Mouse (Mus musculus) heart, adult 18-20 months (tissue): Measurements from ENCODE around the gene Ugt1a6a. TPM values are rescaled to one million over a fixed set of nuclear protein-coding genes. Genes with fewer than 3 reads are reported as not detected.
"Not testable (repeated sequence)": the region's sequence is repeated elsewhere in the genome, so short reads cannot be mapped to it uniquely, and the experiment has no call there.

ENCODE experiments used
- DNase-seq, 2 experiments: peaks; one replicate each; pipeline ENCODE4 v3.0.0; 2021 to 2022; ENCODE audit warnings: mixed read lengths in 1 of 2
- long read RNA-seq, 2 experiments: library from polyadenylated mRNA; stranded (forward); transcript quantifications; one replicate each; pipeline ENCODE4 v2.0.0; 2021
- total RNA-seq, 2 experiments: library from RNA; stranded (reverse); gene quantifications; 2 replicates each; pipeline ENCODE4 v1.2.3; 2021

Gene Ugt1a6a
- total RNA-seq = 1 to 10 TPM; 3.3 TPM
- long read RNA-seq, experiment 1, partial matches to known transcripts = 0 of 4 reads
- long read RNA-seq, experiment 1, other reads (novel, unspliced or antisense) = 0 of 4 reads
- long read RNA-seq, experiment 2, partial matches to known transcripts = 0 of 4 reads
- long read RNA-seq, experiment 2, other reads (novel, unspliced or antisense) = 0 of 4 reads

DNA sequence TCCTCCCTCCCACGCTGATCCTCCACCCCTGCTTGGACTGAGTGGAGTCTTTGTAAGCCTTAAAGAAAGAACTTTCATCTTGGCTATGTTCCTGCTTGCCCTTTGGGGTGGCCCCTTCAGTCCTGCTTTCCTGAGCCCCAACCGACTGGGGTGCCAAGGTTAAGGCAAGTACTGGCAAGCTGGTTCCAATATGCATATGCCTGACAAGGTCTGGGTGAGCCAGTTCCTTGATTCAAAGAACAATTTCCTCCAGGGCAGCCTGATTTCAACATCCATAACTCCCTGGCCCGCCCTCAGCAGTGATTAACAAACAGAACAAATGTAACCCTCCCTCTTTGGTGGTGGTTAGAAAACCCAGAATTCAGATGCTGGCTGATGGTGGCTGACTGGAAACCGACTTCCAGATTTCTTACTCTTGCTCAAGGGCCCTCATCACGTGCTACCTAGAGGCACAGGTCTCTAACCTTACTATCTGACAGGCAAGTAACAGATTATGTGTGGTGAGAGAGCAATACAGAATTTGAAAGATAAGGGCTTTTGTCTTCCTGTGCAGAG lies at the start of gene Ugt1a6a:
Gene Ugt1a6a (plus strand): TSS at position 353 of the 555 bp plus-strand sequence.
- peak; percentile 65 to 66 for DNase-seq

DNA sequence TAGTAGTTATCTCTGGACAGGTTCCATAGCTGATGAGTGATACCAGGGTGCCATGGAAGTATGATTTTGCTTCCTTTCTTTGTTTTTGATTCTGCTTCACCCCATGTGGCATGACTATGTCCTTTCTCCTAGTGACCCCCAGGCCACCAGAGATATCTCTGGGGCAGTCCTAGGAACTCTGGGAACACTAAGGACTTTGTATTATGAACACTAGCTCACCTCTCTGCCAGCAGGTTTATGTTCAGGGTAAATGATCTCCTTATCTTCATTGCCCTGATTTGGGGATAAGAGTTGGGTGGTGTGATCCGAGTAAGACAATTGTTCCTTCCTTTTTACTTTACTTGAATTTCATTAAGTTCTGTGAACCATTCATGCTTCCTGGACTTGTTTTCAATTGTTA lies 48.5 kb upstream of the Ugt1a6a start:
- no peak for DNase-seq

DNA sequence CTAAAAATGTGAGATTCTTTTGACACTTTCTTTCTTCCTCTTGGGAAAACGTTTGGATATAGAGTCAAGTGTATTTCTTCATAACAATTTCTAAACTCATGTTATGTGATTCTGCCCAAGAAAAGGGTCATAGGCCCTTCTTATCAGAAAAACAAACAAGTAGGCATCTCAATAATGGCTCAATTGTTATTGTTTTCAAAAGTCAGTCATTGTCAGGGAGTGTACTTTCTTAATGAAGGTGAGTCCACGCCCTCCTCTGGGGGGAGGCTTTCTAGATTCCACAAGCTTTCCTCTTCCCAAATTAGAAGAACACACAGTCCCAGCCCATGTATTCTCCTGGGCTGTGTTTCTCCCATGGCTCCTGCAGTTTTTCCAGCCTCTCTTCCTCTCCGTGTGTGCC lies 47.1 kb upstream of the Ugt1a6a start, which contains the start of gene Ugt1a8:
Gene Ugt1a8 (plus strand): TSS at position 301 of the 400 bp plus-strand sequence.
- DNase-seq = no peak

DNA sequence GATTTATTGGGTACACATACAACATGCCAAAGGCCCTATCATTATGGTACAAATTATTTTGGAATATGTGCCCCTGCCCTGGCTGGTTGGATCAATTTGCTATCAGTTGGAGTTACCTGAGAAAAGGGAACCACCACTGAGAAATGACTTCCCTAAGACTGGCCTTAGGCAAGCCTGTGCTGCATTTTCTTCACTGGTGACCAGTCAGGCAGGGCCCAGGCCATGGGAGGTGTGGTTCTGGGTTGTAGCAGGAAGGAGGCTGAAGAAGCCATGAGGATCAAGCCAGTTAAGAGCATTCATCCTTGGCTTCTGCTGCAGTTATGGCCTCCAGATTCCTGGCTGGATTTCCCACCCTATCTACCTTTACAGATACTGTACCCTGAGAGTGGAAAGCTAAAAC lies 42.3 kb upstream of the Ugt1a6a start:
- DNase-seq = no peak

DNA sequence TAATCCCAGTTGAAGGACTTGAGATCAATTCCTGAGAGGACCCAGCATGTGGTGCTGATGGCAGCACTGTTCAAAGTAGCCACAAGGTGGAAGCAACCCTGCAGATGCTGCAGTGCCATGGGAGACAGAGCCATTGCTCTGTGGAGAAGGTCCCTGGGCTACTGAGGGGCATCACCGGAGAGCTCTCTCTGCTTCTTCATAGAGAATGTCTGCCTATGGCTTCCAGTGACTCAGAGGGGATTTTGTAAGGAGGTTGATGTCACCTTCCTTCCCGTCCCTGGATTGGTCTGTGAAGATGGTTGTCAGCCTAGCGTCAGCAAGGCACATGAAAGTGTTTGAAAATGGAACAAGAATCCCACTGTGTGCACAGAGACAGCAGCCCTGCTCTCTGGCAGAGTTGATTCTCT lies 40.3 kb upstream of the Ugt1a6a start:
- DNase-seq = not testable (repeated sequence)

DNA sequence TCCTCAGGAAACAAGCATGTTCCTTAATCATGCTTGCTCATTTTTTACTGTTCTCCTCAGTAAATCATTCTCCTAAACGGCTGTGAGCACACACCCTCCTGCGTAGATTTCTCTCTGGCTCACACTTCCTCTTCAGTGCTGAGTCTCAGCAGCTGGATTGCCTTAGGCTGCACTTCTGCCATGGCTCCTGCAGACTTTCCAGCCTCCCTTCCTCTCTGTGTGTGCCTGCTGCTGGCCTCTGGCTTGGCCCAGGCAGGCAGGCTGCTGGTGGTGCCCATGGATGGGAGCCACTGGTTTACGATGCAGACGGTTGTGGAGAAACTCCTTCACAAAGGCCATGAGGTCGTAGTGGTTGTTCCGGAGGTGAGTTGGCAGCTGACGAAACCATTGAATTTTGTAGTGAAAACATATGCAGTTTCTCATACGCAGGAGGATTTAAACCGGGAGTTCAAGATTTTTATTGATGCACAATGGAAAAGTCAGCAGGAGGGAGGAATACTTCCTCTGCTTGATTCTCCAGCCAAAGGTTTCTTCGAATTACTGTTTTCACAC lies 39.6 kb upstream of the Ugt1a6a start, which contains the start of gene Ugt1a7c:
Gene Ugt1a7c (plus strand): TSS at position 122 of the 552 bp plus-strand sequence.
- DNase-seq = peak; percentile 41 to 66

DNA sequence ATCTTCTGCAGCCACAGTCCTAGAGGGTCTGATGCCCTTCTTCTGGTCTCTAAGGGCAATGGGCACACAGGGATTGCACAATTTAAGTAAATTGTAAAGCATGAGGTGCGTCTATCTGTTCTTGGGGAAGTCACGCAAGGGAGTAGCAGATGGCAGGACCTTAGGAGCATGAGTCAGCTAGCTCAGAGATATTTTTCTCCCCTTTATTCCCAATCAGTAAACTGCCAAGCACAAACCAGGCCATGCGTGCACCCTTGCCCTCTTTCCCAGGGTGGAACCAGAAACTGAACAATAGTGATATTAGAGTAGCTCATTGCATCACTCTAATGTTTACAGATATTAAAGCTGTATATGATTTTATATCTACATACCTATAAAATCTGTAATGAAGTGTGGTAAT lies 36.1 kb upstream of the Ugt1a6a start:
- DNase-seq = not testable (repeated sequence)

DNA sequence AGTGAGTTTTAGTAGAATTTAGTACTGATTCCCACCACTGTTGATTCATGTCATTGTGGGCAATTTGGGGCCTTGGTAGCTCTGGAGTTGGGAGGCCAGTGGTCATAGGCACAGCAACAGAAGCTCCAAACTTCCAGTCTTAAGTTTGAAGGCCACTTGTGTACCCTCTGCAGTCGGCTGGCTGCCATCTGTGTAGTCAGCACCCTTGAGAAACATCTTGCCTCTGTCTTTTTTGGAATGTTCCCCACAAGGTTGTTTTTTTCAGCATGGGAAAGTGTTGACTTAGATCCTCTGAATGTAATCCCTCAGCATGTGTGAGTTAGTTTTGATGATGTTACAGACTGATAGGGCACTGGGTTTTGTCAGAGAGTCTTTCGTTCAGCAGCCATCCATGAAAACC lies 34.9 kb upstream of the Ugt1a6a start:
- DNase-seq = not testable (repeated sequence)

DNA sequence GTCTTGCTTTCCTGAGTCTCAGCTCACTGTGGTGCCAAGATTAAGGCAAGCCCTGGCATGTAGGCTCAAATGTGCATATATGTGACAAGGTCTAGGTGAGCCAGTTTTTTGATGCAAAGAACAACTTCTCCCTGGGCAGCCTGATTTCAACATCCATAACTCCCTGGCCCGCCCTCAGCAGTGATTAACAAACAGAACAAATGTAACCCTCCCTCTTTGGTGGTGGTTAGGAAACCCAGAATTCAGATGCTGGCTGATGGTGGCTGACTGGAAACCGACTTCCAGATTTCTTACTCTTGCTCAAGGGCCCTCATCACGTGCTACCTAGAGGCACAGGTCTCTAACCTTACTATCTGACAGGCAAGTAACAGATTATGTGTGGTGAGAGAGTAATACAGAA lies 31.6 kb upstream of the Ugt1a6a start, which contains the start of gene Ugt1a6b:
Gene Ugt1a6b (plus strand): TSS at position 234 of the 400 bp plus-strand sequence.
- DNase-seq = peak in 1 of 2 experiments; percentile 27

DNA sequence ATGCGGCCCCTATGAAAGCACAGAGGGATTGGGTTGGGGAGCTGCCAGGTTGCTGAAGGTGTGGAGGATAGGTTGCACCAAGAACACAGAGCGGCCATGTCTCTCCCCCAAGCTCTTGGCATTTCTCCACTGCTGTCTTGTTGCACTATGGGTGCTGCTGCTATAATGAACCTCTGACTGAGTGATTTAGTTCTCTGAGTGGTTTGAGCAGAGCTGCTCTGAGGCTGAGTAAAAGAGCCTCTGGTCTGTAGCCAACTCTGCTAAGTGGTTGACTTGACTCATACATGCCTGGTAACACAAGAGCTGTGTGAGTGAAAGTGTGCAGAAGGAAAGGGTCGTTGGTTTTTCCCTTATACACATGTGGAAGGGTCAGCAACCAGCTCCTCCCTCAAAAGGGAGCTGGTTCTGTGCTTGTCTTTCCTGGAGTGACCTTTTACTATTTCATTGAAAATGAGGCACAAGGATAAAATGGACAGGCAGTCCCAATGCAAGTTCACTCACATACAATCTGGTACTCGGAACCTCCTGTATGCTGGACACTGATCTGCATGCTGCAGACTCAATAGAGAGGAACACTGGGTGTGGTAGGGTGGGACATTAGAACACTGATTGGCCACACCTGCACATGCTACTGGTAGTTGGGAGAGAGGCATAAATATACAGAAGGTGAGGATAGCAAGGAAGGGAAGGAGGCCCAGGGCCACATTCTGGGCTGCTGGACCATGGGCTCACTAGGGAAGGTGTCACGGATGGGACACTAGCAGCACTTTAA lies 30.7 kb upstream of the Ugt1a6a start:
- DNase-seq = not testable (repeated sequence)

DNA sequence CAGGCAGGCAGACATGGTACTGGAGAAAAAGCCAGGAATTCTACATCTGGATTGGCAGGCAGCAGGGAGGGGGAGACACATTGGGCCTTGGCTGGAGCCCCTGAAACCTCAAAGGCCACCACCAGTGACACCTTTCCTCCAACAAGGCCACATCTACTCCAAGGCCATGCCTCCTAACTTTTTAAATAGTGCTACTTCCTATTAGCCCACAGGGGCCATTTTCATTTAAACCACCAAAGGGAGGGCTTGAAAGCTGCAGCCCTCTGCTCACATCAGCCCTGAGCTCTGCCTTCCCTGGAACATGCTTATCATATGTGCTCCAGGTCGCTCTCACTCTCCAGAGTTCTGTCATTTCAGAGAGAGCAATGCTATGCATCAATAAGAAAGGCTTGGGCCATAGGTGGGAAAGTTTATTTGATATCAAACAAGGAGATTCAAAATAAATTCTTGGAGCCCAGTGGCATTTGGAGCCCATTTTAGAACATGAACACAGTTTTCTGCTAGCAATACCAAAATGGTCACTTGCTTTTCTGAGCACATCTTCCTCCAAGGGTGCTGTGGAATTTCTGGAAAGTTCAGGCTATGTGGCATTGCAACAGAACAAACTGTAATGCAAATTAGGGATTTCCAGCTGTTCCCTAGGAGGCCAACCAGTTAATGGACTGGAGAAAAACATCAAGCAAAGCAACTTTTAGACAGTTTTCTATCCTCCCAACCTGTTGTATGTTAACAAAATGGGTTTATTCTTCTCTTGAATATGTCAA lies 29.8 kb upstream of the Ugt1a6a start:
- no peak for DNase-seq

DNA sequence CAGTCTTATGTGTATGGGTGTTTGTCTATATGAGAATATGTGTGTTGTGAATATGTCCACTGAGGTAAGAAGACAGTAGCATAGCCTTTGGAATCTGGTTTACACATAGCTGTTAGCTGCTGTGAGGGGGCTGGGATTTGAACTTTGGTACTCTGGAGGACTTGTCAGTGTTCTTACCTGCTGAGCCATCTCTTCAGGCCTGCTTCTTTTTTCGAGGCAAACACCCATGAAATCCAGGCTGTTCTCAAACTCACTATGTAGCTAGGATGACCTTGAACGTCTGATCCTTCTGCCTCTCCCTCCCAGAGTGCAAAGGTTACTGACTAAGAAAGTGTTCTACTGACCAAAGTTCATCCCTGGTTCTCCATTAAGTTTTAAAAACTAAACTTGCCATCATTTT lies 29.0 kb upstream of the Ugt1a6a start:
- no peak for DNase-seq

DNA sequence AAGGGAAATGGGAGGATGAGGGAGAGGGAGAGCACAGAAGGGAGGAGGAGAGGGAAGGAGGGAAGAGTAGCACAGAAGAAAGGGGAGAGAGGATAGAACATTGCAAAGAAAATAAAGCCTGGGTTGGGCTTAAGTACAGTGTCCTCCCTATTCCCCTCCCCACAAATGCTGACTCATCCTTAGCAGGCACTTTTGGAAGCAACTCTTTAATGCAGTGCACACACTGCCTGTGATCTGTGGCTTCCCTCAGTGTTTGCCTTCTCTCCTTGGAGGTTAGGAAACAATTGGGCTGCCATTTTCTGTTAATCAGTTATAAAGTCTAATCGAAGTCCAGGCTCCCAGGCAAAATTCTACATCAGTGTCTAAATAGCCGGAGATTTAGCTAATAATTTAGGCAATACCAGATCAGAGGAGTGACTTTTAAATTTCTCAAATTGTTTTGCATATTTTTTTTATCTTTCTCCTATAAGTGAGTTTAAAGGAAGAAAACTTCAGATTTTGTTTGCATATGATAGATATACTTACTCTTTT lies 25.5 kb upstream of the Ugt1a6a start:
- not testable (repeated sequence) for DNase-seq

DNA sequence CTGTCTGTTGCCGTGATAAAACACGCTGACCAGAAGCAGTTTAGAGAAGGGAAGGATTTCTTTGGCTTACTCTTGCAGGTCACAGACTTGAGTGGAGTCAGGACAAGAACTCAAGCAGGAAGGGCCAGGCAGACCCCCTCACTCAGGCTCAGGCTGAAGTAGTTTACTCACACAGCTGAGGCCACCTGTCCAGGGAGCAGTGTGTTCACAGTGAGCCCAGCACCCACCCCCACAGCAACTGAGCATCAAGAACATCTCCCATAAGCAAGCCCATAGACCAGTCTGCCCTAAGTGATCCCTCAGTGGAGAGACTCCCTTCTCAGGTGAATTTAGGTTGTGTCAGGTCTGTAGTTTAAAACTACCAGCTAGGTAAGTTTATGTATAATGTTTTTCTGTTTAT lies 25.0 kb upstream of the Ugt1a6a start:
- not testable (repeated sequence) for DNase-seq

DNA sequence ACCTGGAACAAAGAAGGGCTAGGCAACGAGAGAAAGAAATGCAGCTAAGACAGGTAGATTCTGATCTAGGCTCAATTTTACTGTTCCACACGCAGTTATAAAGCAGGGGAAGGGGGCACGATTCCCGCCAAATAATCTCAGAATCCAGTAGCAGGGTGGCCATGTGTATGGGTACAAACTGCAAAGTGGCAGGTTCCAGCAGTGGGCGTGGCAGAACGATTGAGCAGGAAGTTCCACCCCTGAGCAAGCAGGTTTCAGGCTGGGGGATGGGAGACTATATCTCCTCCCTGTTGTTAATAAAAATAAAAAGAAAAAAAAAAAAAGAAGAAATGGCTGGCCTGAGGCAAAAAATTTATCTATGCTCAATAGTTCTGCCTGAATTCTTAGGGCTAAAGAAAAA lies 21.8 kb upstream of the Ugt1a6a start:
- DNase-seq = not testable (repeated sequence)

DNA sequence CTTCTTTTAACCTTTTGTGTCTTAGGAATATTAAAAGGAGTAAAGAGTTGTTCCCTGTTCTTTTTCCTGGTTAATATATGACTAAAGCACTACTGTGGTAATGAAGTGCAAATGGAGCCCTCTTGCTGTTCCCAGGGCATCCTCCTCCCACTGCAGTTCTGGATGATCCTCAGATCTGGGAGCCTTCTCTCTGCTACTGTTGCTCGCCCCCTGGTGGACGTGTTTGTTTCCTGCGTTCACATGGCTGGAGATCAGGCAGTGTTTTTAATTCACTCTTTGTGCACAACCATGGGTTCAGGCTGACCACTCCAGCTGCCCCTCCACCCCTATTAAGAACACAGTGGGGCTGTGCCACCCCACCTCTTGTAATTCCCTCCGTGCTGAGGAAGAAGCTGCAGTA lies 14.1 kb upstream of the Ugt1a6a start:
- not testable (repeated sequence) for DNase-seq

DNA sequence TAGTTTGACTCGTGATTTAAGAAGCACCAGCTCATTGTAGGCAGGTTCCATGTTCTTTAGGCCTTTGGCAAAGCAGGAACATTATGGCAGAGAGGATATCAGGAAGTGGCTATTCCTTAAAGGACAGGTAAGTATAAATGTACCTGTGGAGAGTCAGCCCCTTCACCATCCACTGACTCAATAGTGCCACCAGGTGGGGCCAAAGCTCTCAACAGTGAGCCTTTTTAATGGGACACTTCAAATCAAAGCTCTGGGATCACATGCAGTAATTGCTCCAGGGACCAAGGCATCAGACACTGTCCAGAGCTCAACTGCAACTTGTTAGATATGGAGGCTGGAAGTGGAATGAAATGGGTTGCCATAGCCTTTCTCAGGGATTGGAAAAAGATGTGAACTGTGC lies 13.1 kb upstream of the Ugt1a6a start:
- not testable (repeated sequence) for DNase-seq

DNA sequence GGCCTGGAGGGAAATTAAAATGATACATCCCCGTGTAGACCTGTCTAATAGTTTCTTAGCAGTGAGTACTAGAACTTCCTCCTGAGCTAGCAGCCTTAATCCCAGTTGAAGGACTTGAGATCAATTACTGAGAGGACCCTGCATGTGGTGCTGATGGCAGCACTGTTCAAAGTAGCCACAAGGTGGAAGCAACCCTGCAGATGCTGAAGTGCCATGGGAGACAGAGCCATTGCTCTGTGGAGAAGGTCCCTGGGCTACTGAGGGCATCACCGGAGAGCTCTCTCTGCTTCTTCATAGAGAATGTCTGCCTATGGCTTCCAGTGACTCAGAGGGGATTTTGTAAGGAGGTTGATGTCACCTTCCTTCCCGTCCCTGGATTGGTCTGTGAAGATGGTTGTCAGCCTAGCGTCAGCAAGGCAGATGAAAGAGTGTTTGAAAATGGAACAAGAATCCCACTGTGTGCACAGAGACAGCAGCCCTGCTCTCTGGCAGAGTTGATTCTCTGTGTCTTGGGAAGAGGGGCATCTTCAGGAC lies 8.7 kb upstream of the Ugt1a6a start:
- DNase-seq = not testable (repeated sequence)

DNA sequence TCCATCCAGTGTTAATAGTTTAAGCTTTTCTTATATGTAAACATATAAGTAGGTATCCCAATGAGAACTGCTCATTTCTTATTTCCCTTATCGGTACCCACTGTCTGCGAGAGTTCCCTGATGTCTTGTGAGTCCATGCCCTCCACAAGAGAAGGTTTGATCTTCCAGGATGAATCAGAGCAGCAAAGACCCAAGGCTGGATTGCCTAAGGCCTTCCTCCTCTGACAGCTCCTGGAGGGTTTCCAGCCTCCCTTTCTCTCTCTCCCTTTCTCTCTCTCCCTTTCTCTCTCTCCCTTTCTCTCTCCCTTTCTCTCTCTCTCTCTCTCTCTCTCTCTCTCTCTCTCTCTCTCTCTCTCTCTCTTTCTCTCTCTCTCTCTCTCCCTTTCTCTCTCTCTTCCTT lies 5.5 kb upstream of the Ugt1a6a start:
- peak in 1 of 2 experiments; percentile 22 for DNase-seq

DNA sequence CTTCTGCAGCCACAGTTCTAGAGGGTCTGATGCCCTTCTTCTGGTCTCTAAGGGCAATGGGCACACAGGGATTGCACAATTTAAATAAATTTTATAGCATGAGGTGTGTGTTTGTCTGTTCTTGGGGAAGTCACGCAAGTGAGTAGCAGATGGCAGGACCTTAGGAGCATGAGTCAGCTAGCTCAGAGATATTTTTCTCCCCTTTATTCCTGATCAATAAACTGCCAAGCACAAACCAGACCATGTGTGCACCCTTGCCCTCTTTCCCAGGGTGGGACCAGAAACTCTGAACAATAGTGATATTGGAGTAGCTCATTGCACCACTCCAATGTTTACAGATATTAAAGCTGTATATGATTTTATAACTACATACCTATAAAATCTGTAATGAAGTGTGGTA lies 4.4 kb upstream of the Ugt1a6a start:
- not testable (repeated sequence) for DNase-seq

DNA sequence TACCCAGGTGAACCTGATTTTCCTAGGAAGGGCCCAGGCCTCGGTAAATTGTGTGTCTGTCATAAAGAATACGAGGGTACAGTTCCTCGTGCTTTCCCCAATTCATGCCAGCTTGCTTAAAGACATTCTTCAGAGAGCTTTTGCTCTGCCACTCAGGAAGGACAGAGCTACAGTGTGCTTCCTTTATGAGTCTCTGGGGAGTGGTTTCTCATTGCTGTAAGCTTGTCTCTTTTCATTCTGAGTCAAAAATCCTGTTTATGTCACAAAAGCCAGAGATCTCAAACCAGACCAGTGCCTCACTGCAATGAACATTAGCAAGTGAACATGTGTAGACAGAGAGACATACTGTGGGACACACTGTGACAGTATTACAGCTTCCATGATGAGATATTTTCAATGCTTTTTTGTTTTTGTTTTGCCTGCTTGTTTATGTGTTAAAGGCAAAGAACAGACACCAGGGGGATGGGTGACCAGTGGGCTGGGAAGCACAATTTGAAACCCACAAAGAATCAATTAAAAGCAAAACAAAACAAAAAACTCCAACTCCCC lies 627 bp upstream of the Ugt1a6a start:
- DNase-seq = no peak
